Mouse (Mus musculus) embryonic facial prominence, embryonic 12.5 days (tissue): ENCODE measurements around the gene Pld4. TPM values are rescaled to one million over a fixed set of nuclear protein-coding genes. Genes with fewer than 3 reads are reported as not detected.

Experiments
- ATAC-seq: fragments of 200-750 bp; cut with Nextera tagmentation; 2 replicates; pipeline ENCODE4 v1.8.0; 2017; ENCODE audit not compliant: insufficient number of reproducible peaks, insufficient read depth, low FRiP score, low TSS enrichment
- H3K27ac ChIP-seq: fragments of 300-500 bp; sonication (generic); 2 replicates; pipeline ENCODE4 v1.5.1; 2016; ENCODE audit warnings: mild to moderate bottlenecking
- H3K27me3 ChIP-seq: fragments of 300-500 bp; sonication (generic); 2 replicates; pipeline ENCODE4 v1.6.1; 2016; ENCODE audit warnings: mild to moderate bottlenecking, moderate library complexity
- H3K36me3 ChIP-seq: fragments of 300-500 bp; sonication (generic); 2 replicates; pipeline ENCODE4 v1.6.1; 2016; ENCODE audit warnings: mild to moderate bottlenecking
- H3K4me1 ChIP-seq: fragments of 300-500 bp; sonication (generic); 2 replicates; pipeline ENCODE4 v1.6.1; 2016
- H3K4me2 ChIP-seq: fragments of 300-500 bp; sonication (generic); replicated peaks from 2 replicates; pipeline ENCODE4 v1.6.1; 2016; ENCODE audit warnings: mild to moderate bottlenecking, moderate library complexity
- H3K4me3 ChIP-seq: fragments of 300-500 bp; sonication (generic); 2 replicates; pipeline ENCODE4 v1.5.1; 2016; ENCODE audit warnings: mild to moderate bottlenecking
- H3K9ac ChIP-seq: fragments of 300-500 bp; sonication (generic); 2 replicates; pipeline ENCODE4 v1.6.1; 2016; ENCODE audit warnings: mild to moderate bottlenecking, moderate library complexity
- H3K9me3 ChIP-seq: fragments of 300-500 bp; sonication (generic); 2 replicates; pipeline ENCODE4 v1.6.1; 2016; ENCODE audit warnings: mild to moderate bottlenecking, moderate library complexity
- WGBS: fragments of 180-500 bp; shearing (Covaris S2); methylation state at CpG from one replicate; pipeline ENCODE4 v1.1.7; 2016; 5-methylcytosine and 5-hydroxymethylcytosine counted together
- polyA plus RNA-seq: library from polyadenylated mRNA; unstranded; fragments of >200 nt; fragmentation: Nextera tagmentation; extraction: Ambion mirVana; gene quantifications from 2 replicates; pipeline ENCODE4 v1.2.1, GENCODE M21; 2016

The Pld4 gene
- polyA plus RNA-seq, 1 experiment from 2014 or later: 4.9 TPM

DNA sequence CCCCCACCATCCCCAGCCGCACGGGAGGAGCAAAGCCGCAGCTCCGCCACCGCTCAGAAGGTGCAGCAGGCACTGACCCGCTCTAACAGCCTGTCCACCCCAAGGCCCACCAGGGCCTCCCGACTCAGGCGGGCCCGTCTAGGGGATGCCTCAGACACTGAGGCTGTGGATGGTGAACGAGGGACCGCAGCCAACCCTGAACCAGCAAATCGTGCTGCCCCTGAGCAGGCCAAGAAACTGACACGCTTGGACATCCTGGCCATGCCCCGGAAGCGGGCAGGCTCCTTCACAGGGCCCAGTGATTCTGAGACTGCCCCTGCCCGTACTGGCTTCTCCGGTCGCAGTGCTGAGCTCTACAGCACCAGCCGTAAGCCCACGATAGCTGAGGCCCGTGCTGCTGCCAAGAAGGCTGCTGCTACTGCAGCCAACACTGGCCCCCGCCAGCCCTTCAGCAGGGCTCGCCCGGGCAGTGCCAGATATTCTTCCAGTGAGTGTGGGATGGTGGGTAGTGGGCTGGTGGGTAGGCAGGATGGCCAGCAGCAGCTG is 21.4 kb upstream of the Pld4 start:
- Histone ChIP-seq H3K4me2 (no peak overlapping the region), H3K9me3 (no peaks in the 10 kb centered on the region), H3K4me3 (no peak overlapping the region), H3K27me3 (no peaks in the 10 kb centered on the region), H3K4me1 (peaks cover 4% of the 10 kb centered on the region; the same call in 1 of the 2 replicates), H3K27ac (no peak overlapping the region), H3K36me3 (peaks cover 70% of the 10 kb centered on the region), H3K9ac (no peak overlapping the region)
- ATAC-seq: no peak
- 93% methylated on average over 24 of the region's 24 CpGs for WGBS

GRCm38 (mm10) chr12:112742768-112743167 is 17.7 kb upstream of the Pld4 start:
- Histone ChIP-seq H3K27me3 (no peaks in the 10 kb centered on the region), H3K27ac (peak overlapping the region; percentile 24; the same call in 1 of the 2 replicates), H3K36me3 (peaks cover 53% of the 10 kb centered on the region), H3K9ac (peak overlapping the region; percentile 34; the same call in 1 of the 2 replicates), H3K9me3 (no peaks in the 10 kb centered on the region), H3K4me3 (no peak overlapping the region), H3K4me1 (peaks cover 13% of the 10 kb centered on the region), H3K4me2 (no peak overlapping the region)
- 68% methylated on average over 6 of the region's 6 CpGs for WGBS
- no peak for ATAC-seq

DNA sequence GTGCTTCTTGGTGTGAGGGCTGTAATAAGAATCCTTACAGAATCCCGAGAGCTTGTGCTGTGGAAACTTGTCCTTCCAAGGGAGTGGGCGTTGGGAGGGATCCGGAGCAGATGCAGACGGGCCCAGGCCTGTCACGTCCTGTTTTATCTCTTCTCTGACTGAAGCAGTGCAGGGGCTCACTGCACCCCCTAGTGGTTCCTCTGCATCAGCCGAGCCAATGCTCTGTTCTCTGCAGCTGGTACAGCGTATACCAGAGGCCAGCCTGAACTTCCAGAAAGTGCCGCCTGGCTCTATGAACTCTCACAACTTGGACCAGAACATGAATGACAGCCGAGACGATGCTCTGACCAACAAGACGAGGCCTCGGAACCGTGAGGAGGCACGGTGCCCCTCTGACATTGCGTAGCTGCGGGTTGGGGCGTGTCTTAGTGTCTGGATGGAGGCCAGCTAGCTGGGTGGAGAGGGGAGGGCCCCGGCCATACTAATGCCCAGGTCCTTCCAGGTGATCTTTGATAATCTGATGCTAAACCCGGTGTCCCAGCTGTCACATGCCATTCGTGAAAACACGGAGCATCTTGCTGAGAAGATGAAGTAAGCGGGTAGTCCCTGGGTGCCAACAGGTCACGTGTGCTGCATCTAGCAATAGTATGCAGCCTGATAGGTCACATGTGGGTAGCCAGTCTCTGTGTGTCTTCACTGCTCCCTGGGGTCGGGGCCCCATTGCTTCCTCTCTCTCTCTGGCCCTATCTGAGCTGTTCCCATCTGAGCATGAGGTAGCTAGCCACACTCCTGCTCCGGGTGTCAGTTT is 17.1 kb upstream of the Pld4 start:
- Histone ChIP-seq H3K36me3 (peaks cover 47% of the 10 kb centered on the region), H3K9ac (peak overlapping the region; percentile 34; the same call in 1 of the 2 replicates), H3K4me1 (peaks cover 13% of the 10 kb centered on the region), H3K4me3 (no peak overlapping the region), H3K4me2 (no peak overlapping the region), H3K9me3 (no peaks in the 10 kb centered on the region), H3K27me3 (no peaks in the 10 kb centered on the region), H3K27ac (peak overlapping the region; percentile 24; the same call in 1 of the 2 replicates)
- WGBS: 57% methylated on average over 25 of the region's 25 CpGs
- ATAC-seq: no peak; the same call in 1 of the 2 replicates

GRCm38 (mm10) chr12:112744211-112744610 is 16.2 kb upstream of the Pld4 start:
- Histone ChIP-seq H3K27ac (no peak overlapping the region), H3K4me3 (no peak overlapping the region), H3K36me3 (peaks cover 39% of the 10 kb centered on the region), H3K4me1 (peaks cover 13% of the 10 kb centered on the region), H3K4me2 (no peak overlapping the region), H3K27me3 (no peaks in the 10 kb centered on the region), H3K9ac (no peak overlapping the region; the same call in 1 of the 2 replicates), H3K9me3 (no peaks in the 10 kb centered on the region)
- no peak for ATAC-seq
- 80% methylated on average over 11 of the region's 11 CpGs for WGBS

- peaks cover 13% of the 10 kb centered on the region for H3K4me1 ChIP-seq
- peaks cover 31% of the 10 kb centered on the region for H3K36me3 ChIP-seq
- no peak for ATAC-seq
- no peaks in the 10 kb centered on the region for H3K9me3 ChIP-seq
- H3K4me3 ChIP-seq: no peak overlapping the region
- no peak overlapping the region for H3K9ac ChIP-seq
- no peaks in the 10 kb centered on the region for H3K27me3 ChIP-seq
- 80% methylated on average over 10 of the region's 10 CpGs for WGBS
- H3K27ac ChIP-seq: no peak overlapping the region
- H3K4me2 ChIP-seq: no peak overlapping the region
Measured at GRCm38 (mm10) chr12:112744891-112745580, 15.4 kb upstream of the Pld4 start.

DNA sequence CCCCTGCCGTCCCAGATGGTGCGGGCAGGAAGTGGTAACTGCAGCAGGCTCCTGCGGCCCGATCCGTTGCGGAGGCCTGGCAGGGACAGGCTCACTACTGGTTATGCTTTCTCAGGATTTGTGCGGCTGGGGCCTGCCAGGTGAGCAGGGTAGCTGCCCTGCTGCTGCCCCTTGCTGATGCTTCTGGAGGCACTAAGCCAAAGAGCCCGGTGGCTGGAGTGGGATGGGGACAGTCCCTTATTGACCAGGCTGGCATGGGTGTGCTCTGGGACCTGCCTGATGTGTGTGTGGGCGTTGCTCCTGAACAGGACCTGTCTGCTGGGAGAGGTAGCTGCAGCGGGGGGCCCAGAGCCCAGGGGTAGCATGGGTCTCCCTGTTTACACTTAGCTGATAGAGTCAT is 14.7 kb upstream of the Pld4 start:
- H3K27me3 ChIP-seq: no peaks in the 10 kb centered on the region
- peaks cover 13% of the 10 kb centered on the region for H3K4me1 ChIP-seq
- H3K27ac ChIP-seq: no peak overlapping the region
- no peak overlapping the region for H3K9ac ChIP-seq
- no peak for ATAC-seq
- H3K36me3 ChIP-seq: peaks cover 24% of the 10 kb centered on the region
- no peak overlapping the region for H3K4me2 ChIP-seq
- no peak overlapping the region for H3K4me3 ChIP-seq
- H3K9me3 ChIP-seq: no peaks in the 10 kb centered on the region
- 89% methylated on average over 10 of the region's 10 CpGs for WGBS

- Histone ChIP-seq H3K4me1 (peaks cover 13% of the 10 kb centered on the region), H3K9me3 (no peaks in the 10 kb centered on the region), H3K9ac (no peak overlapping the region), H3K4me2 (no peak overlapping the region), H3K27me3 (no peaks in the 10 kb centered on the region), H3K27ac (no peak overlapping the region), H3K4me3 (no peak overlapping the region), H3K36me3 (peaks cover 21% of the 10 kb centered on the region)
- ATAC-seq: no peak
- 71% methylated on average over 4 of the region's 4 CpGs for WGBS
Measured at GRCm38 (mm10) chr12:112746461-112746807, 14.0 kb upstream of the Pld4 start.

- peaks cover 13% of the 10 kb centered on the region for H3K4me1 ChIP-seq
- H3K4me2 ChIP-seq: peak overlapping the region; percentile 30
- peak overlapping the region; percentile 85 for H3K27ac ChIP-seq
- peaks cover 21% of the 10 kb centered on the region for H3K36me3 ChIP-seq
- WGBS: 15% methylated on average over 10 of the region's 10 CpGs
- no peak overlapping the region for H3K4me3 ChIP-seq
- peak; percentile 43 for ATAC-seq
- H3K27me3 ChIP-seq: no peaks in the 10 kb centered on the region
- no peaks in the 10 kb centered on the region for H3K9me3 ChIP-seq
- H3K9ac ChIP-seq: peak overlapping the region; percentile 30; the same call in 1 of the 2 replicates
Measured at GRCm38 (mm10) chr12:112746808-112747605, 13.4 kb upstream of the Pld4 start.

GRCm38 (mm10) chr12:112747606-112747970 is 12.9 kb upstream of the Pld4 start:
- H3K9me3 ChIP-seq: no peaks in the 10 kb centered on the region
- H3K4me2 ChIP-seq: peak overlapping the region; percentile 30; the same call in 1 of the 2 replicates
- peaks cover 21% of the 10 kb centered on the region for H3K36me3 ChIP-seq
- 71% methylated on average over 8 of the region's 8 CpGs for WGBS
- peak overlapping the region; percentile 30; the same call in 1 of the 2 replicates for H3K9ac ChIP-seq
- 0 out of 2 replicates have a peak, but pooled peaks have one; percentile 7 for ATAC-seq
- peaks cover 12% of the 10 kb centered on the region for H3K4me1 ChIP-seq
- H3K4me3 ChIP-seq: no peak overlapping the region
- peak overlapping the region; percentile 85; the same call in 1 of the 2 replicates for H3K27ac ChIP-seq
- no peaks in the 10 kb centered on the region for H3K27me3 ChIP-seq

DNA sequence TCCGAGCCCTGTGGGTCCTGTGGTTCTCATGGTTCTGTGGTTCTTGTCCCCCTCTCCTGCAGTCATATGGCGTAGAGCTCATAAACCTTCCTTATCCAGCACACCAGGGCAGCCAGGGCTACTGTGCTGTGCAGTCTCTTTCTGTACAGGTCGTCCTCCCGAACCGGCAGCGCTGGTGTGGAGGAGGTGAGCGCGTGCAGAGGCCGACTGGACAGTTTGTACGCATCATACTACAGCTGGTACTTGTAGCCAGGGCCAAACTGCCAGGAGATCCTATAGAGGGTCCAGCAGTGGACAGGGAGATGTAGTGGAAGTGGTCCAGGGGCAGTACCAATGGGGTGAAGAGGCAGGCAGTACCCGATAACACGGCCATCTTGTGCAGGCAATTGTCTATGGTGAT is 9.5 kb upstream of the Pld4 start:
- 0 out of 2 replicates have a peak, but pooled peaks cover under 1% of the 10 kb centered on the region for H3K36me3 ChIP-seq
- no peak overlapping the region for H3K4me3 ChIP-seq
- WGBS: 86% methylated on average over 12 of the region's 12 CpGs

GRCm38 (mm10) chr12:112752399-112752798 is 8.1 kb upstream of the Pld4 start:
- Histone ChIP-seq H3K9me3 (no peaks in the 10 kb centered on the region), H3K4me2 (no peak overlapping the region), H3K27ac (no peak overlapping the region), H3K4me1 (peaks cover 2% of the 10 kb centered on the region), H3K36me3 (no peaks in the 10 kb centered on the region), H3K4me3 (no peak overlapping the region), H3K27me3 (no peaks in the 10 kb centered on the region), H3K9ac (no peak overlapping the region)
- 59% methylated on average over 2 of the region's 2 CpGs for WGBS
- no peak for ATAC-seq

More for the DNA sequence above, 9.5 kb upstream of the Pld4 start:
- H3K27ac ChIP-seq: no peak overlapping the region
- H3K4me2 ChIP-seq: no peak overlapping the region
- H3K9ac ChIP-seq: no peak overlapping the region
- H3K27me3 ChIP-seq: no peaks in the 10 kb centered on the region
- ATAC-seq: no peak
- peaks cover 9% of the 10 kb centered on the region for H3K4me1 ChIP-seq
- no peaks in the 10 kb centered on the region for H3K9me3 ChIP-seq
